Mouse (Mus musculus): ENCODE measurements around the gene Stxbp6. TPM values are rescaled to one million over a fixed set of nuclear protein-coding genes. Genes with fewer than 3 reads are reported as not detected.

Stxbp6 gene
- polyA plus RNA-seq, 1 experiment: 6.1 TPM

GRCm38 (mm10) chr12:44804213-44804612 is 270.3 kb downstream of the Stxbp6 start:
- no peak overlapping the region for H3K27ac ChIP-seq (ENCODE audit: control insufficient read depth, insufficient read depth, low read depth, low read length)
- H3K27me3 ChIP-seq (ENCODE audit: control insufficient read depth, insufficient read depth, low read length): no peaks in the 10 kb centered on the region
- H3K36me3 ChIP-seq (ENCODE audit: control insufficient read depth, insufficient read depth, low read length): no peaks in the 10 kb centered on the region
- H3K4me1 ChIP-seq (ENCODE audit: control insufficient read depth, insufficient read depth, low read length): no peaks in the 10 kb centered on the region
- H3K4me3 ChIP-seq (ENCODE audit: control insufficient read depth, low read depth, low read length): no peak overlapping the region
- no peak for TF ChIP-seq CTCF (IDR thresholded peaks at IDR 0.05; ENCODE audit: control insufficient read depth, insufficient read depth, insufficient replicate concordance, low read depth, low read length)
- no peak for TF ChIP-seq POLR2A (IDR thresholded peaks at IDR 0.05; ENCODE audit: control insufficient read depth, low read depth, low read length)

Measured in testis, adult 2 months (tissue).